Mouse (Mus musculus) kidney, postnatal 14 days (tissue): ENCODE data around the gene Pira2.
"Not testable (repeated sequence)": the region's sequence is repeated elsewhere in the genome, so short reads cannot be mapped to it uniquely, and the experiment has no call there.

Experiments
- DNase-seq: peaks from one replicate; pipeline ENCODE4 v3.0.0; 2022; ENCODE audit warnings: mixed read lengths

Gene Pira2

GRCm38 (mm10) chr7:3844951-3845350 lies at the start of gene Pira2:
Gene Pira2 (minus strand): TSS chr7:3845051.
- not testable (repeated sequence) for DNase-seq

DNA sequence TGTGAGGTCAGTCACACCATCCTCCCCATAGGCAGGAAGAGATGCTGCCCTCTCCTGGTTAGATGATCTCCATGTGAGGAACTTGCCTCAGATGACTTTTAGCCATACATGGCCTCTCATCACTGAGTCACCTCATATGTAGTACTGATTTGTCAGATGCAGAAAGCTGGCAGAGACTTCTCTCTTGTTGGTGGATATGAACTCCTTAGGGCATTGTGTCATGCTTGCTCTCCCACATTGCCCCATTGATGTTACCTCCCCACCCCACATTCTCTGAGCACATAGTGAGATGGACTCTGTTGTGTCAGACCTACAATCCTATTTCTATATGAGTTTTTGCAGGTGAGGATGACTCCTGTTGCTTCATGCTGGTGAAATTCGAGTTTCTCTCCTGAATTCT lies 30.2 kb upstream of the Pira2 start:
- not testable (repeated sequence) for DNase-seq

GRCm38 (mm10) chr7:3837854-3838253 lies 7.0 kb downstream of the Pira2 start:
- not testable (repeated sequence) for DNase-seq

- DNase-seq, result not testable (repeated sequence)
Measured at GRCm38 (mm10) chr7:3830633-3831032, 14.2 kb downstream of the Pira2 start.

GRCm38 (mm10) chr7:3825599-3825998 lies 19.3 kb downstream of the Pira2 start, which contains the start of gene Gm15448:
Gene Gm15448 (minus strand): TSS chr7:3825687.
- not testable (repeated sequence) for DNase-seq

DNA sequence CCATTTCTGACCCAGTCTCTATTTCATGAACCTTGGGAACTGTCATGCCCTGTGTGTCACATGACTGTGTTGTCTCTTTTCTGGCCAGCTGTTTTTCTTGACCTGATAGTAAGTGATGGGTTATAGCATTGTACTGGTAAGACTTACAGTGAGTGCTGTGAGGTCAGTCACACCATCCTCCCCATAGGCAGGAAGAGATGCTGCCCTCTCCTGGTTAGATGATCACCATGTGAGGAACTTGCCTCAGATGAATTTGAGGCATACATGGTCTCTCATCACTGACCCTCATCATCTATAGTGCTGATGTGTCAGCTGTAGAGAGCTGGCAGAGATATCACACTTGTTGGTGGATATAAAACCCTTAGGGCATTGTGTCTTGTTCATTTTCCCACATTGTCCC lies 32.9 kb downstream of the Pira2 start:
- DNase-seq, result not testable (repeated sequence)

DNA sequence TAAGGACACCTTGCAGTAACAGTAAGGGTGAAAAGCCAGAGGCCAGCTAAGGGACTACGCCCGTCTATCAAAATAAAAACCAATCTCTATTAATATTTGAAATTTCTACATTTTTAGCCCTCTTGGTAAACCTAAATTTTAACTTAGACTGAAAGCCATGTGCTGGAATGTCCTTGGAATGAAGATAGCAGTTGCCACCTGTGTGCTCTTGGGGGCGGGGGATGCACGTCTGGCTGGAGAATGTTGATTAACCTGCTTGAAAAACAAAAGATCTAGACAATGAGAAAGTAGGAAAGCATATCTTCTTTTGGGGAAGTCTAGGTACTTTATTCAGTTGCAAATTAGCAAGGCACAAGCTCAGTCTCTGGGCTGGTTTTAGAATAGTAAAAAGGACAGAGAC lies 41.9 kb downstream of the Pira2 start:
- not testable (repeated sequence) for DNase-seq

- not testable (repeated sequence) for DNase-seq
Measured at GRCm38 (mm10) chr7:3799940-3800339, 44.9 kb downstream of the Pira2 start.

GRCm38 (mm10) chr7:3796286-3796685 lies 48.6 kb downstream of the Pira2 start:
- DNase-seq, result not testable (repeated sequence)
